Mouse (Mus musculus) cerebellum, adult 9-10 months (tissue): ENCODE data around the gene Gm10490.
"Not testable (repeated sequence)": the region's sequence is repeated elsewhere in the genome, so short reads cannot be mapped to it uniquely, and the experiment has no call there.

Experiments used
- DNase-seq: peaks from one replicate; pipeline ENCODE4 v3.0.0; 2022

Gene Gm10490

DNA sequence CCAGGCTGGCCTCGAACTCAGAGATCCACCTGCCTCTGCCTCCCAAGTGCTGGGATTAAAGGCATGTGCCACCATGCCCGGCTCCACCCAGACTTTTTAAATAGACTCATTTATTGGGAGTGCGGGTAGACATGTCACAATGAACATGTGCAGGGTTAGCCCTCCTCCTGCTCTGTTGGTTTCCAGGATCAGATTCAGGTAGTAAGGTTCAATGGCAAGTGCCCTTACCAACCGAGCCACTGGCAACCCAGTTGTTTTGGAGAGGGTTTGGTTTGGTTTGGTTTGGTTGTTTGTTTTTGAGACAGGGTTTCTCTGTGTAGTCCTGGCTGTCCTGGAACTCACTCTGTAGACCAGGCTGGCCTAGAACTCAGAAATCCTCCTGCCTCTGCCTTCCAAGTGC lies at the start of gene Gm10490:
Gene Gm10490 (plus strand): TSS at position 301 of the 400 bp plus-strand sequence.
- DNase-seq: not testable (repeated sequence)

DNA sequence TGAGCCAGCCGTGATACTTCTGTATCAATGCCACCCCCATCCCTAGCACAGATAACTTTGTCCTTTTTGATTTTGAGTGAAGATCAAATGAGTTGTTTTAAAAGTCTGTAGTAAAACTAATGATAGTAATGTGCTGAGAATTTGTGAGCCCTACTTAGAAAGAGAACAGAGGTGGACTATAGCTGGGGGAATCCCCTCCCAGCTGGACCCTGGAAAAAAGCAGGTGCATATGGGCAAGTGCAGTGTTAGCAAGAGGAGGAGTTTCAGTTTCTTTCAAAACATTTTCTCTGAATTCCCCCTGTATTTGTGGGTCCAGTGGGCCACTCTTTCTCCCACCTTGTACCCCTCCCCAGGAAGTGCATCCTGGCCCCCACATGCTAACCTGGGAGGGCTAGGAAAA lies 46.2 kb upstream of the Gm10490 start:
- no peak for DNase-seq

DNA sequence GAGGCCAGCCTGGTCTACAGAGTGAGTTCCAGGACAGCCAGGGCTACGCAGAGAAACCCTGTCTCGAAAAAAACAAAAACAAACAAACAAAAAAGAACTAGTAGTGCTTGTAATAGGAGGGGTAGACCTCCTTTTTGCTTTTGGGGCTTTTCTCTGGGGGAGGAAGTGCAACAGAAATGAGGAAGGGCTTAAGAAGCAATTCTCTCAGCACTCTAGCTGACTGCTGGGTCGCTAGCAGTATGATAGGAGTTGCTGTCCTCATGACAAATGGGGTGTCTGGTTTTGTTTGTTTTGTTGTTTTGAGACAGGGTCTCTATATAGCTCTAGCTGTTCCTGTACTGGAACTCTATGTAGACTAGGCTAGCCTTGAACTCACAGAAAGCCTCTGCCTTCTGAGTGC lies 44.8 kb upstream of the Gm10490 start:
- no peak for DNase-seq

DNA sequence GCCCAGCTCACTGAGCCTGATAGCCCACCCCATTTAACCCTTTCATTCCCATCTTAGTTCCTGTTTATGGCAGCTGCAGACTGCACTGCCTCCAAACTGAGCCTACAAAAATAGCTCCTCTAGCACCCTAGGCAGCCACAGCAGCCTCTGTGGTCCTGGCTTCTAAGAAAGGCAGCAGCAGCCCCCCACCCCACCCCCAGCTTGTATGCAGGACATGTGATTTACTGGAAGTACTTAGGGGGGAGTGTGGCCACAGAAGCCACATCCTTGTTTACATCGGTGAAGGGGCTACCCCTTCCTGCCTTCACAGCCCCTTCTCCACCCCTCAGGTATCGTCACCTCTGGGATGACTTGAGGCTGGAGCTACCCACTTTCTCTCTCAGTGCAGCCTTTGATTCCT lies 44.0 kb upstream of the Gm10490 start:
- no peak for DNase-seq

DNA sequence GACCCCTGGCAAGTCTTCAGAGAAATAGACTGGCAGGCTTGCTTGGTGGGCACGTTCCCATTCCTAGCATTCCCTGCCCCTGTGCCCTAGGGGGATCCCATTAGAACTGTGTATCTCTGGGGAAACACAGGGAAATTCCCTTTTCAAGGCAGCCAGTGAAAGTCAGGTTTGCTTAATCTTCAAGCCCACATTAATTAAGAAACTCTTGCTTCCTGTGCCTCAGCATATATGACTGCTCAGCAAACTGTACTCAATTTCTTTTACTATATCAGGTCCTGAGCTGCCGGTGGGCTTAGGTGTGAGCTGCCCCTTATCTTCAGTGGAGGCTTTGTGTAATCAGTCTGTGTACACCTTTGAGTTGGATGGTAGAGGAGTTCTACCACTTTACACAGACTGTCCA lies 43.6 kb upstream of the Gm10490 start:
- DNase-seq: no peak

DNA sequence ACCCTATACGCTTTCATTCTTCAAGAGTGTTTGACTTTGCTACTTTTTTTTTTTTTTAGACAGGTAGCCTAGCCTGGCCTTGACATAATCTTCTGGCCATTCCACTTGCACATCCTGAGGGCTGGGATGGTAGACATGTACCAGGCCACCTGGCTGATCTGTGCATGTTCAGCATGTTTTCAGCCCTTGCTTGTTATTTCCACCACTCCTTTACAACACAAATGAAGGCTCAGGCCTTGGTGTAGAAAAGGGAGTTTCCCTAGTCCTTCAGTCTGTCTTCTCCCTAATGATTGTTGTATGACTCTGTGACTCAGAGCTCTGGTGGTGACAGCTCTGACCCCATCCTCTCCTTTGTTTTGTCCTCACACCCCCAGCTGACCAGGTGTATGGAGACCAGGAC lies 42.2 kb upstream of the Gm10490 start:
- no peak for DNase-seq

DNA sequence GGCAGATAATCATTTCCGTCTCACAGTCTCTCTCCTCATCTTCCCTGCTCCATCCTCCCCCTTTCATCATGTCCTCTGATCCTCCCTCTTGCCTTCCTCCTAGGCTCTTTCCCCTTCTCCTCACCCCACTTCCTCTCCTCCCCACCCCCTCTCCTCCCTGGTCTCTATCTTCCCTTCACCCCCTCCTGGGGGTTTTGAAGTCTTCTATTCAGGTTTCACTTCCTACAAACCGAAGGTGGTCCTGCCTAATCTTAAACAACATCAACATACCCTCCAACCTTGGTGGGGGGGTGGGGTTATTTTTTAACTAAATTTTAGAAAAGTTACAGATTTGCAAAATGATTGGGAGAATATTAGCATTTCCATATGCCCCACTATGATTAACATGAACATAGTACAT lies 40.8 kb upstream of the Gm10490 start:
- DNase-seq: no peak

DNA sequence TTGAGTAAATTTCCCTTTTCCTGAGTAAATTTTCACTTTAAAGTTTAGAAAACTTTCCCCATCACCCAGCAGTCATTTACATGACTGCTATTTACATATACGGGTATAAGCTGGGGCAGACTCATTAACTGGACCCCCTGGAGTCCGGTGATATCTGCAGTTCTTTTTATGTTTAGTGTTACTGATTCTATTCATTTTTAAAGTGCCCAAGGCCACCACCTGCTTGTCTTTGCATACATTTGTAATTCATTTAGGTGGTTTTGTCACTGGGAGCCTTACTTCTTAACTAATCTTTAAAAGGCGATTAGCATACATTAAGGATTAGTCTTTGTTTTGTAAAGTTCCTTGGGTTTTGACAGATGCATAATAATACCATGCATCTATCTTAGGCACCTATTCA lies 39.5 kb upstream of the Gm10490 start:
- DNase-seq: no peak

DNA sequence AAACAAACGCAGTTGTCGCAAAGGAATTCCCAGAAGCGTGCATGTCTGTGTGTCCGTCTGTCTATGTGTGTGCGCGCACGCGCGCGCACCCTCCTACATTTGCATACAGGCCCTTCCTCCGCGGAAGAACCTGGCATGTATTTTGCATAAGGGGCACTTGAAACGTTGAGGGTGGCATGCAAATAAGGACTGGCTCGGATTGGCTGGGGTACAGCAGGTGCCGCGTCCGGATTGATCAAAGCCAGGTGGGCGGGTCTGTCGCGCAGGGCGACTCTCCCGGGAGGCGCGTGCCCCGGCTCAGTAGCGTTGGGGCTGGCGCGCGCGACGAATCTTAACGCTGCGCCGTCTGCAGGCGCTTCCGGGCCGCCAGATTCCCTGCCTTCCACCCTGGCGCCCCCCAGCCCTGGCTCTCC lies 31.3 kb upstream of the Gm10490 start, which contains the start of gene Pim2:
Gene Pim2 (plus strand): TSS at position 256 of the 413 bp plus-strand sequence.
- peak; percentile 93 for DNase-seq

DNA sequence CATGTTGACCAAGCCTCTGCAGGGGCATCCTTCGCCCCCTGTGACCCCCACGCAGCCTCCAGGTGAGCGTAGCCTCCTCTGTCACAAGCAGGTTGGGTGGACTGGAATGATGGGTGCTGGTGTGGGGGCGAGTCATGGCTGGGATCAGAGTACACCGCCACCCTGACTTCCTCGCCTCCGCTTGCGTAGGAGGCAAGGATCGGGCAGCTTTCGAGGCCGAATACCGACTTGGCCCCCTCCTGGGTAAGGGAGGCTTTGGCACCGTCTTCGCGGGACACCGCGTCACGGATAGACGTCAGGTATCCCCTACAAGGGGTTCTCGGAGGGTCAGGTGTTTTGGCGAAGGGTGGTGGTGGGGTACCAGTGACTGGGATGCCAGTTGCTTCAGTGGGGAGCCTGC lies 30.8 kb upstream of the Gm10490 start:
- DNase-seq: peak; percentile 67

DNA sequence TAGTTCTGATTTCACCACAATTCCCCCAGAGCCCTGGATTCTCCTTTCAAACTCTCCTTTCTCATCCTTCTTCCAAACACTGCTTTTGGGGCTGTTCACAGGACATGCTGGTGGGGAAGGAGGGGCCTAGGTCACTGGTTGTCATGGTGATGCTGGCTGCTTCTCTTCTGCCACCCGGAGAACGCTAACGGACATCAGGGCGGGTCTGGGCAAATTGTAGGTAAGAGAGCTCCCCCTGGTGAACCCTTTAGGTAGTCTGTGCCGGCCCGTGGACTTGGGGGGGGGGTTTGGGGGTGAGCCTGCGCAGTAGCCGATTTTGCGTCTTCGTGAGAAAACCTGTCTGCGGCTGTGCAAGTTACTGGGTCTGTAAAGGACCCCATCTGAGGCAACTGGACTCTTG lies 29.5 kb upstream of the Gm10490 start:
- peak; percentile 86 for DNase-seq

DNA sequence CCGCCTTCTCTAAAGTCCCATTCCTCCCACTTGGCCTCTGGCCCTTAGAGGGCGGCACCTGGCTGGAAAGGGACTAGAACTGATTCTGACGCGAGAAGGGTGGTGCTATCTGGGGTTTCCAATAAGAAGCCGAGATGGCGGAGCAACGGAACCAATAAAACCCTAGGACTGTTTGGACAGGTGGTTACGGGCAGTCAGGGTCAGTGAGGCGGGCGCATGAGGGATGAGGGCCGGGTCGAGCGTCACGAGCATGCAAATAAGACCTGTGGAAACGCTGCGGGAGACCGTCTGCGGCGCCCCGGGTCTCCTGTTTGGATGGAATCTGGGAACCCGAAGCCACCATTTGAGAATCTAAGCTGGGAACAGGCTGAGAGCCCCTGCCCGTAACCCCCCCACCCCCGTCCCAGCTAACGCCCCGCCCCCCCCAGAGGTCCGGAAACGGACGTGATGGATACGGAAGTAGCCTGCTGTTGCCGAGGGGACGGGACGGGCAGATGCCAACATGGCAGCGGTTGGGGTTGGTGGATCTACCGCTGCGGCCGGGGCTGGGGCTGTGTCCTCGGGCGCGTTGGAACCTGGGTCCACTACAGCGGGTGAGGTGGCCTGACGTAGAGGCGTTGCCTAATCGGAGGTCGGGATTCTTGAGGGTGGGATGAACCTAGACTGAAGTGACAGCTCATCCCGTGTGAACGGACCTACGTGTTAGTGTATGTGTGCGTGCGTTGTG lies 25.3 kb upstream of the Gm10490 start, which contains the start of gene Slc35a2:
Gene Slc35a2 (plus strand): TSS at position 188 of the 727 bp plus-strand sequence.
- peak; percentile 92 for DNase-seq

DNA sequence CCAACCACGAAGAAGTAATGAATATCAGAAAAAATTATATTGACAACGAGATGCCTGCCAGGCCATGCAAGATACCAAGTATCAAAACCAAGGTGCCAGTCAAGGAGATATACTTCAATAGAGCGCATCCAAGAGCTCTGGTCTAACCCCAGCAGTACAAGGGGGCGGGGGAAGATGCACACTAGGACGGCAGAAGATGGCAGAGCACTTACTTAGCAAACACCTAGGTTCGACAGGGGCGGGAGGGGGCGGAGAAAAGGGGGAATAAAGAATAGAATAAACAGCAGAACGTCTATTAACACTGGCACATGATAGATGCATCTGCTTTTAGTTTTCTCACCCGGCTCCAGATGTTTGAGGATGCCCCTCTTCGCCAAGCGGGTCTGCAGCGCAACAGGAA lies 11.1 kb upstream of the Gm10490 start:
- peak; percentile 34 for DNase-seq

DNA sequence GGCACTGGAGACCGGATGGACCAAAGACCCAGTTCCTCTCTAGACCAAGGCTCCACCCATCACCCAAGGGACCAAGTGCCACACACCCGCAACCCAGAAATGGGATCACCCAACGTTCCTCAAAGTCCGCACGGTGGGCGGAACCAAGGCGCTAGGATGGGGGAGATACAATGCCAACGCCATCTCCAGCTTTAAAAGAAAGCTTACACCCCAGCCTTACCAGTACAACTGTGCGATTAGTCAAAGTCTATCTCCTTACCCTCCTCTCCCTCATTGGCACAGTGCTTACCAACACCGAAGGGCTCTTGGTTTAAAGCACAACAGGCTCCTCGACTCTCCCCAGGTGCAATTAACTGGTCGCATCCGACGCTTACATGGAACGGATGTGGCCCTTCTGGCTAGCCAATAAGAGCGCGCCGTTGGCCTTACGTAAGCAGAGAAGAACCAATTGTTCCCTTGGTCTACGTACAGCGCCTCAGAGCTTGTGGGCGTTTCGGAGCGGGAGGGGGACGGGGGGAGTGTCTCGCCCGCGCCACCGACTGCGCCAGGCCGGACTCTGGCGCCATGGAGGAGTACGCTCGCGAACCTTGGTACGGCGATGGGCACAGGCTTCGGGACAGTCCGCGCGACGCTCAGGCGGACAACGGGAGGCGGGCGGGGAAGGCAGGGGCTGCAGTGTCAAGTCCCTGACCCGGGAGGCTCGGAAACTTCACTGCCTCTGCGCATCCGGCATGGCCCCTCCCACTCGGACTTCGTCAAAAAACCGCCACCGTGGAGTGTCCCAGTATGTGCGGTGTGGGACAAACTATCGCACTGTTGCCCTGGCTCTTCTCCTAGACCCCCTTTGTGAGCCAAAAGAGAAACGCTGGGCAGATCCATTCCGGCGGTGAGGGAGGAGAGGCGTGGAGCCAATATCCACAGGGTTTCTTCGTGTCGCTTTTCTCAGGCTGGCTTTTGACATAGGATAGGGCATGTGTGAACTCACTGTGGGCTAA lies 10.2 kb upstream of the Gm10490 start, which contains the start of the genes Pqbp1 and Timm17b:
Gene Pqbp1 (minus strand): TSS at position 390 of the 995 bp plus-strand sequence.
Gene Timm17b (plus strand): TSS at position 478 of the 995 bp plus-strand sequence.
- peak; percentile 92 for DNase-seq

DNA sequence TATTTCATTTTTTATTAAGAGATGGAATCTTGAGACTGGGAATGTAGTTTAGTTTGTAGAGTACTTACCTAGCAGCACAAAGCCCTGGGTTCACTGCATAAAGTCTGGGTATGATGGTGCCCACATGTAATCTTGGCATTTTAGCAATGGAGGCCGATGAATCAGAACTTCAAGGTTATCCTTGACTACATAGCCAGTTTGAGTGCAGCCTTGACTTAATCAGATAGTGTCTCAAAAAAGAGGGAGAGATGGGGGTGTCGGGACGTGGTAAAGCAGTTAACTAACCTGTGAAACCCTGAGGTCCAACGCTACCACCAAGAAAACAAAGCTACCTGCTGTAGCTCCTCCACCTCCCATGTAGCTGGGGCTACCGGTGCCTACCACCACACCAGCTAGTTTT lies 4.9 kb upstream of the Gm10490 start:
- no peak for DNase-seq

DNA sequence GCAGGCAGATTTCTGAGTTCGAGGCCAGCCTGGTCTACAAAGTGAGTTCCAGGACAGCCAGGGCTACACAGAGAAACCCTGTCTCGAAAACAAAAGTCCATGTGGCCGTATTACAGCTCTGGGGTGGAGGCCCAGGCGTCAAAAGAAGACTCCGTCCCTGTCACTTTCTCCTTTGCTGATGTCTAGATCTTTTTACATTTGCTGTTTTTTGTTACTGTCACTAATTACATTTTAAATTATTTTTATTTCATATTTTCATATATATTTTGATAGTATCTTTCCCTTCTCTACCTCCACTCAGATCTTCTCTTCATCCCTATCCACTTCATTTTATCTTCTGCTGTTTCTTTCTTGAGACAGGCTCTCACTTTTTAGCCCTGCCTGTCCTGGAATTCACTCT lies 1.6 kb upstream of the Gm10490 start, which contains the start of gene Gm10491:
Gene Gm10491 (minus strand): TSS at position 101 of the 400 bp plus-strand sequence.
- no peak for DNase-seq

DNA sequence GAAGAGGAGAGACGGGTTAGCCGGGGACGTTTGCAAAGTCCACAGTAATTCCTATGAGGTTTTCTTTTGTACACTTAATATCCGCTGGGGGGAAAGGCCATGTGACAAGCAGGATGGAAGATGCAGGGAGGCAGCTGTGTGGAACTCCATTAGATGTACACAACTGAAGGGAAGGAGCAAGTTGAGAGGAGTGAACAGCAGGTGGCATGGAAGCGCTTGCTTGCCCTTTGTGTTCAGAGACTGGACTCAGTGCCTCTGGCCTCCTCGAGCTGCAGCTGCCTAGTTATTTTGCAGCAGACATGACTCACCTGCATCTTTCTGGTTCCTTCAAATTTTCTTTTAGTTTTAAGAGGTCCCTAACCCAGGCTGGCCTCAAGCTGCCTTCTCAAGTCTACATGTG lies 1.1 kb downstream of the Gm10490 start:
- DNase-seq: no peak

DNA sequence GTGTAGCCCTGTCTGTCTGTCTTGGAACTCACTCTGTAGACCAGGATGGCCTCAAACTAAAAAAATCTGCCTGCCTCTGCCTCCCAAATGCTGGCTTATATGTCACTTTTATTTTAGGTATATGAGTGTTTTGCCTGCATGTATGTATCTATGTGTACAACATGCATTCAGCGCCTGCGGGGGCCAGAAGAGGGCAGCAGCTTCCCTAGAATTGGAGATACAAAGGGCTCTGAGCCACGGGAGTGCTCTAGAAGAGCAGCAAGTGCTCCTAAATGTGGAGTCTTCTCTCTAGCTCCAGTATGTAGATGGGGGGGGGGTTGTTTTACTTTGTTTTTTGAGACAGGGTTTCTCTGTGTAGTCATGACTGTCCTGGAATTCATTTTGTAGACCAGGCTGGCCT lies 6.3 kb downstream of the Gm10490 start:
- peak; percentile 58 for DNase-seq

DNA sequence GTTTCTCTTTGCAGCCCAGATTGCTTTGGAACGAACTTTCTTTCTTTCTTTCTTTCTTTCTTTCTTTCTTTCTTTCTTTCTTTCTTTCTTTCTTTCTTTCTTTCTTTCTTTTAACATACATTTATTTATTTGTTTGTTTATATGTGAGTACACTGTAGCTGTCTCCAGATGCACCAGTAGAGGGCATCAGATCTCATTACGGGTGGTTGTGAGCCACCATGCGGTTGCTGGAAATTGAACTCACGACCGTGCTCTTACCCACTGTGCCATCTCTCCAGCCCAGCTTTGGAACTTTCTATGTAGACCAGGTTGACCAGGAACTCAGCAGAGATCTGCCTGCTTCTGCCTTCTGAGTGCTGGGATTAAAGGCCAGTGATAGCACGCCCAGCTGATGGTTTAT lies 8.6 kb downstream of the Gm10490 start:
- not testable (repeated sequence) for DNase-seq

DNA sequence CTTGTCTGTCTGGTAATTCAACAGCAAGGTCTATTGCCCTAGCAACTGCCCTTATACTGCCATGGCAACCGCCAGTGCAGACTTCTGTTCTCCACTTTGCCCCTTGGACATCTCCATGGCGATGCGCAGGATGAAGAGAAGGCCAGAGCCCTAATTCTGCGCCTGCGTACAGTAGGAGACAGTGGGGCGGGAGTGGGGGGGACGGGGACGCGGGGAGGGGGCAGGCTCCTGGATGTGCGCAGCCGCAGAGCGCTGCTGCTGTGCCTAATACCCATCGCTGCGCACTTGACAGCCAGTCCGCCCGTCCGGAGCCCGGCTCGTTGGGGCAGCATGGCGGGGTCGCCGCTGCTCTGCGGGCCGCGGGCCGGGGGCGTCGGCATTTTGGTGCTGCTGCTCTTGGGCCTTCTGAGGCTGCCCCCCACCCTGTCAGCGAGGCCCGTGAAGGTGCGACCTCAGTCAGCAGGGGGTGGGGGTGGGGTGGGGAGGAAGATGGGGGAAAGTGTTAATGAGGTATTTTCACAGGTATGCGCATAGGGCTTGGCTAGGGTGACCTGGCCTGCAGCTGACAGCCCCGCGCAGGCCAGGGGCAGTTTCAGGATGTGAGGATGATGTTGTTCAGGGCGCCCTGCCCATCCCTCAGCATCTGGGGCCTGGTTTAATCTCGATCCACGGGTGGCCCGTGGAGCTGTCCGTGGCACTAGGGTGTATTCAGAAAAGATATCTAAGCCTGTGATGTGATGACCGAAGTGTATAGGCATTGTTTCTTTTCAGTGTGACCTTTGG lies 10.4 kb downstream of the Gm10490 start, which contains the start of gene Pcsk1n:
Gene Pcsk1n (plus strand): TSS at position 222 of the 783 bp plus-strand sequence.
- peak; percentile 69 for DNase-seq

DNA sequence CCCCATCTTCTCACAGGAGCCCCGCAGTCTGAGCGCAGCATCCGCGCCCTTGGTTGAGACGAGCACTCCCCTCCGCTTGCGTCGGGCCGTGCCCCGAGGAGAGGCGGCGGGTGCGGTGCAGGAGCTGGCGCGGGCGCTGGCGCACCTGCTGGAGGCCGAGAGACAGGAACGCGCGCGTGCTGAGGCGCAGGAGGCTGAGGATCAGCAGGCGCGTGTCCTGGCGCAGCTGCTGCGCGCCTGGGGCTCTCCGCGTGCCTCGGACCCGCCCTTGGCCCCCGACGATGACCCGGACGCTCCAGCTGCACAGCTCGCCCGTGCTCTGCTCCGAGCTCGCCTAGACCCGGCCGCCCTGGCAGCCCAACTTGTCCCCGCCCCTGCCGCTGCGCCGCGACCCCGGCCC lies 12.7 kb downstream of the Gm10490 start:
- no peak for DNase-seq

DNA sequence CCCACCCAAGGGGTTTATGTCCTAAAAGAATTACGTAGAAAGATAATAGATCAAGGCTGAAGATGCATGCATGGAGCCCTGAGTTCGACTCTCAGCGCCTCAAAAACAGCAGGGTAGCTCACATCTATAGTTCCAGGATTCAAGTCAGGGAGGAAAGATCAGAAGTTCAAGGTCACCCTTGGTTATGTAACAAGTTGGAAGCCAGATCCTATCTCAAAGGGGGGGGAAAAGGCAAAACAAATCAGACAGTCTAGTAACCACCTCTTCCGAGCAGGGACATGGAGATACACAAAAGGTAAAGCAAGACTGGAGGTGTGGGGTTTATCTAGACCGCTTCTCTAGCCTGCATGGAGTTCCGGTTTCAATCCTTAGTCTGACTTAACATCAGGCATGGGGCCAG lies 16.9 kb downstream of the Gm10490 start:
- no peak for DNase-seq

DNA sequence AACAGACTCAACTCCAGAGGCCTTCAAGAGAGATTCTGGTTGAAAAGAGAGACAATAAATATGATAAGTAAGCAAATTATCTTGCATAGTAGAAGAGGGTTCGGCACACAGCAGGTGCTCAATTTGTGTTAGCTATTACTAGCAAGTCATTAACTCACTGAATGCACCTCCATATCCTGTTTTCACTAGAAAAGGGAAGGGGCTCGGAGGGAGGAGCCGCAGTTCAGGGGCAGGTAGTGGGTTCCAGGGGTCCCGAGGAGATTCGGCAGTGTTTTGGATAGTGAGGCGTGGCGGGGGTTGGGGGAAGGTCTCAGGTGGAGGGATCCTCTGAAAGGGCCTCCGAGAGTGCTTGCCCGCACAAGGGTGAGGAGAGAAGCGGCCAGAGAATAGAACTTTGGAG lies 17.8 kb downstream of the Gm10490 start:
- DNase-seq: no peak
